Mouse (Mus musculus) liver, postnatal 0 days (tissue): ENCODE results near the gene 1110032F04Rik. TPM values are rescaled to one million over a fixed set of nuclear protein-coding genes. Genes with fewer than 3 reads are reported as not detected.

Experiments
- ATAC-seq: fragments of 200-750 bp; cut with Nextera tagmentation; 2 replicates; pipeline ENCODE4 v1.8.0; 2017; ENCODE audit warnings: mild to moderate bottlenecking, moderate library complexity
- DNase-seq: peaks from one replicate; pipeline ENCODE4 v3.0.0-alpha.2; 2016
- H3K27ac ChIP-seq: fragments of 300-500 bp; sonication (generic); 2 replicates; pipeline ENCODE4 v1.5.1; 2014; ENCODE audit warnings: antibody characterized with exemption, moderate library complexity, mild to moderate bottlenecking, low read depth
- H3K27me3 ChIP-seq: fragments of 300-500 bp; sonication (generic); 2 replicates; pipeline ENCODE4 v1.6.1; 2014; ENCODE audit warnings: low read length, control low read depth, mixed read lengths; ENCODE audit not compliant: insufficient read depth
- H3K36me3 ChIP-seq: fragments of 300-500 bp; sonication (generic); replicated peaks from 2 replicates; pipeline ENCODE4 v1.6.1; 2014; ENCODE audit warnings: mild to moderate bottlenecking, control low read depth, low read length, moderate library complexity, mixed read lengths; ENCODE audit not compliant: insufficient read depth
- H3K4me1 ChIP-seq: fragments of 300-500 bp; sonication (generic); 2 replicates; pipeline ENCODE4 v1.6.1; 2014; ENCODE audit warnings: antibody characterized with exemption, mild to moderate bottlenecking, control low read depth; ENCODE audit not compliant: insufficient read depth
- H3K4me2 ChIP-seq: fragments of 300-500 bp; sonication (generic); 2 replicates; pipeline ENCODE4 v1.6.1; 2014; ENCODE audit warnings: low read depth, mild to moderate bottlenecking, low read length, moderate library complexity, mixed read lengths
- H3K4me3 ChIP-seq: fragments of 300-500 bp; sonication (generic); 2 replicates; pipeline ENCODE4 v1.5.1; 2014; ENCODE audit warnings: low read depth, low read length
- H3K9ac ChIP-seq: fragments of 300-500 bp; sonication (generic); replicated peaks from 2 replicates; pipeline ENCODE4 v1.6.1; 2014; ENCODE audit warnings: mild to moderate bottlenecking, moderate library complexity
- H3K9me3 ChIP-seq: fragments of 300-500 bp; sonication (generic); 2 replicates; pipeline ENCODE4 v1.6.1; 2016; ENCODE audit warnings: mild to moderate bottlenecking, control low read depth, low read length, mixed read lengths
- CTCF ChIP-seq: sonication (generic); IDR thresholded peaks from 2 replicates; pipeline ENCODE4 v1.5.1; 2016; ENCODE audit warnings: antibody characterized with exemption, low read depth
- EP300 ChIP-seq: IDR thresholded peaks from 2 replicates; pipeline ENCODE4 v1.6.1; 2016; ENCODE audit warnings: antibody characterized with exemption, low read depth, mild to moderate bottlenecking
- WGBS: fragments of 180-500 bp; shearing (Covaris S2); extraction: QIAGEN DNeasy Blood & Tissue Kit; methylation state at CpG from one replicate; pipeline ENCODE4 v1.1.7; 2014; ENCODE audit not compliant: insufficient replicate concordance; 5-methylcytosine and 5-hydroxymethylcytosine counted together
- polyA plus RNA-seq: library from polyadenylated mRNA; unstranded; fragments of >200 nt; fragmentation: Nextera tagmentation; extraction: Ambion mirVana; gene quantifications from 2 replicates; pipeline ENCODE4 v1.2.1, GENCODE M21; 2015

1110032F04Rik gene
- polyA plus RNA-seq, 1 experiment from 2014 or later = 0.39 TPM

- TF ChIP-seq CTCF (no peak), EP300 (no peak)
- Histone ChIP-seq H3K27me3 (no peaks in the 10 kb centered on the region), H3K36me3 (no peaks in the 10 kb centered on the region), H3K4me2 (no peak overlapping the region), H3K4me1 (no peaks in the 10 kb centered on the region), H3K9ac (no peak overlapping the region), H3K27ac (no peak overlapping the region), H3K4me3 (no peak overlapping the region), H3K9me3 (no peaks in the 10 kb centered on the region)
- 57% methylated on average over 2 of the region's 2 CpGs for WGBS
- DNase-seq = no peak
- no peak for ATAC-seq
Measured at GRCm38 (mm10) chr3:68904902-68905778, 35.8 kb downstream of the 1110032F04Rik start.

GRCm38 (mm10) chr3:68907509-68907908 is 38.1 kb downstream of the 1110032F04Rik start:
- TF ChIP-seq EP300 (no peak), CTCF (no peak)
- Histone ChIP-seq H3K4me1 (no peaks in the 10 kb centered on the region), H3K36me3 (no peaks in the 10 kb centered on the region), H3K4me3 (no peak overlapping the region), H3K27ac (no peak overlapping the region), H3K27me3 (no peaks in the 10 kb centered on the region), H3K9ac (no peak overlapping the region), H3K9me3 (no peaks in the 10 kb centered on the region), H3K4me2 (no peak overlapping the region)
- ATAC-seq = no peak
- DNase-seq = no peak
- 72% methylated on average over 4 of the region's 4 CpGs for WGBS

Other genes with a start within 250 kb of the 1110032F04Rik start
- gene Il12a, start 178.9 kb upstream of the 1110032F04Rik start, polyA plus RNA-seq = 3.1 and 3.2 TPM in 2 replicates
- 2.8 and 3.2 TPM in 2 replicates for gene Ift80, start 135.0 kb downstream of the 1110032F04Rik start, polyA plus RNA-seq
- 86.5 and 88.3 TPM in 2 replicates for gene Smc4, start 135.2 kb downstream of the 1110032F04Rik start, polyA plus RNA-seq
- 47.8 and 53.8 TPM in 2 replicates for gene Trim59, start 175.2 kb downstream of the 1110032F04Rik start, polyA plus RNA-seq